ENCODE assay signal across 33 mouse cellular contexts in genomic region chr1:59134419-59134818, GRCm38 (mm10). TPM values are rescaled to one million over a fixed set of nuclear protein-coding genes. Genes with fewer than 3 reads are reported as not detected.
DNase-seq lines count a peak whose midpoint lies in the region.
"Had no signal": no experiment of that assay in that cellular context is flagged by ENCODE, and none has a peak within 500 bp of the region (broad histone marks: within the 10 kb centered on the region; RNA-seq: fewer than 3 reads in every experiment).

No protein-coding gene starts in this region.

- H3K27me3 ChIP-seq in midbrain, embryonic 10.5 days (ENCODE audit: low read depth, poor library complexity, severe bottlenecking) = no peaks in the 10 kb centered on the region
- H3K27me3 ChIP-seq: embryonic facial prominence, embryonic 13.5 days; forebrain, embryonic 15.5 days; limb, embryonic 12.5 days; midbrain, embryonic 15.5 days; neural tube, embryonic 12.5 days had no signal

- H3K4me3 ChIP-seq in midbrain, embryonic 10.5 days = no peak overlapping the region
- H3K4me3 ChIP-seq: embryonic facial prominence, embryonic 13.5 days; forebrain, embryonic 15.5 days; heart, adult 2 months; layer of hippocampus, adult 2 months; limb, embryonic 12.5 days; midbrain, embryonic 15.5 days; neural tube, embryonic 12.5 days had no signal

- no peaks in the 10 kb centered on the region for H3K4me1 ChIP-seq in midbrain, embryonic 10.5 days
- H3K4me1 ChIP-seq: embryonic facial prominence, embryonic 13.5 days; forebrain, embryonic 15.5 days; limb, embryonic 12.5 days; midbrain, embryonic 15.5 days; neural tube, embryonic 12.5 days had no signal

- H3K9me3 ChIP-seq in midbrain, embryonic 10.5 days (replicated peaks) = no peaks in the 10 kb centered on the region
- H3K9me3 ChIP-seq: embryonic facial prominence, embryonic 13.5 days; forebrain, embryonic 15.5 days; limb, embryonic 12.5 days; midbrain, embryonic 15.5 days; neural tube, embryonic 12.5 days had no signal

- H3K36me3 ChIP-seq in midbrain, embryonic 10.5 days = no peaks in the 10 kb centered on the region
- H3K36me3 ChIP-seq: embryonic facial prominence, embryonic 13.5 days; forebrain, embryonic 15.5 days; limb, embryonic 12.5 days; midbrain, embryonic 15.5 days; neural tube, embryonic 12.5 days had no signal

- 80% methylated on average over 5 of the region's 5 CpGs for WGBS in midbrain, embryonic 10.5 days

- DNase-seq in heart, adult 11 months = peak; percentile 85
- DNase-seq in heart, adult 8-10 months (ENCODE audit: low spot score) = no peak
- peak; percentile 28 for DNase-seq in NIH3T3 (ENCODE audit: low read depth)
- peak; percentile 62 to 74 for DNase-seq in lung, adult 18-20 months
- DNase-seq in lung, postnatal 10 days = peak; percentile 70
- DNase-seq in midbrain, embryonic 10.5 days (ENCODE audit: low spot score) = no peak
- DNase-seq in right cerebral cortex, postnatal 36 days (ENCODE audit: low spot score in 2 of 2) = no peak
- no peak for DNase-seq in layer of hippocampus, postnatal 25 days (ENCODE audit: extremely low spot score in 1 of 2, low spot score in 1 of 2)
- DNase-seq: cerebellum, adult 18-20 months; cerebellum, postnatal 25 days; gastrocnemius, postnatal 14 days; kidney, postnatal 25 days; layer of hippocampus, postnatal 36 days; liver, postnatal 0 days; right cerebral cortex, postnatal 25 days; thymus, postnatal 25 days had no signal

- H3K27ac ChIP-seq in midbrain, embryonic 10.5 days (replicated peaks) = no peak overlapping the region
- H3K27ac ChIP-seq: embryonic facial prominence, embryonic 13.5 days; forebrain, embryonic 15.5 days; heart, adult 2 months; hindbrain, postnatal 0 days; layer of hippocampus, adult 2 months; limb, embryonic 12.5 days; midbrain, embryonic 15.5 days; neural tube, embryonic 12.5 days had no signal

RNA-seq across cellular contexts. Expression of gene Tmem237, which starts 14.2 kb away (rescaled TPM):
- total RNA-seq in heart, adult 8-10 months (2022) = 1 to 10 TPM; 2.3 to 4.8 (median 2.4) TPM
- 52.8 TPM in 2 replicates for polyA plus RNA-seq in midbrain, embryonic 10.5 days (2016; fragmentation: Nextera tagmentation; extraction: Ambion mirVana)
- total RNA-seq in layer of hippocampus, postnatal 25 days (2021) = 10 to 100 TPM; 27.9 to 29.2 TPM

RNA-seq across cellular contexts. Expression of gene Mpp4, which starts 28.8 kb away (rescaled TPM):
- under 1 TPM in 1 of 4 experiments, not detected in 3; 0.09 TPM for total RNA-seq in heart, adult 8-10 months (2022)
- polyA plus RNA-seq in midbrain, embryonic 10.5 days (2016; fragmentation: Nextera tagmentation; extraction: Ambion mirVana) = 0.25 and 0.33 TPM in 2 replicates
- total RNA-seq in layer of hippocampus, postnatal 25 days (2021) = 1 to 10 TPM; 1.2 to 1.9 TPM
- total RNA-seq: gastrocnemius, postnatal 14 days; heart, adult 2 months had no signal

RNA-seq across cellular contexts. Expression of gene C2cd6, which starts 39.7 kb away (rescaled TPM):
- total RNA-seq in heart, adult 8-10 months (2022) = not detected
- polyA plus RNA-seq in midbrain, embryonic 10.5 days (2016; fragmentation: Nextera tagmentation; extraction: Ambion mirVana) = not detected in 2 replicates
- not detected for total RNA-seq in layer of hippocampus, postnatal 25 days (2021)
- total RNA-seq: adrenal gland, adult 18-20 months; gastrocnemius, postnatal 14 days; heart, adult 2 months; hindbrain, postnatal 0 days; layer of hippocampus, adult 2 months; layer of hippocampus, postnatal 36 days; left cerebral cortex, postnatal 14 days; megakaryocyte-erythroid progenitor cell, adult 5-6 weeks had no signal
- polyA plus RNA-seq: embryonic facial prominence, embryonic 13.5 days; forebrain, embryonic 15.5 days; heart, adult 2 months; hindbrain, embryonic 11.5 days; hindbrain, postnatal 0 days; intestine, embryonic 16.5 days; kidney, embryonic 14.5 days; limb, embryonic 12.5 days; liver, embryonic 11.5 days; liver, postnatal 0 days; midbrain, embryonic 15.5 days; spleen, adult 2 months; stomach, embryonic 14.5 days had no signal

Comparison
In these comparisons a context has a peak if more than half of its experiments do, and no peak if none do; other contexts are left out.
1. DNase-seq: peak in heart, adult 11 months (single experiment), NIH3T3 (single experiment), lung, adult 18-20 months (2 of 2) and lung, postnatal 10 days (single experiment); none in heart, adult 8-10 months (single experiment), midbrain, embryonic 10.5 days (single experiment), right cerebral cortex, postnatal 36 days (0 of 2) and layer of hippocampus, postnatal 25 days (0 of 2).
2. RNA of gene Tmem237, which starts 14.2 kb away (total RNA-seq): 27.9 to 29.2 TPM in layer of hippocampus, postnatal 25 days; 2.3 to 4.8 TPM in heart, adult 8-10 months; every median in the first group is over 4 times any median in the second.